Mouse (Mus musculus) C2C12 (cell line): ENCODE data around the gene Foxa3.

ENCODE experiments used
- CTCF ChIP-seq: IDR thresholded peaks from one replicate; pipeline ENCODE4 v1.5.1; 2011; ENCODE audit not compliant: control insufficient read depth, insufficient read depth, insufficient read length
- MYOD1 ChIP-seq: IDR thresholded peaks from one replicate; pipeline ENCODE4 v1.6.1; 2011; ENCODE audit warnings: low read depth; ENCODE audit not compliant: control insufficient read depth, insufficient read length
- USF1 ChIP-seq: IDR thresholded peaks from one replicate; pipeline ENCODE4 v1.6.1; 2011; ENCODE audit warnings: low read depth, mild to moderate bottlenecking, control low read depth, moderate library complexity

DNA sequence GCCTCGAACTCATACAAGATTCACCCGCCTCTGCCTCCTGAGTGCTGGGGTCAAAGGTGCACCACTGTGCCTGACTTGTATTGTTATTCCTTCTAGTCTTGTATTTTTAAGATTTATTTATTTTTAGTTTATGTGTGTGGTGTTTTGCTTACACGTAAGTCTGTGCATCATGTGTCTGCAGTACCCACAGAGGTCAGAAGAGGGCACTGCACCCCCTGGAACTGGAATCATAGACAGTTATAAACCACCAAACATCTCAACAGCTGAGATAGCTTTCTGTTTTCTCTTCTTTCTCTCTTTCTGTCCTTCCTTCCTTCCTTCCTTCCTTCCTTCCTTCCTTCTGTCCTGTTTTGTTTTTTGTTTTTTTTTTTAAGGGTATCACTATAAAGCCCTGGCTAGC lies 52.4 kb downstream of the Foxa3 start:
- TF ChIP-seq CTCF = no peak
- TF ChIP-seq USF1 = no peak
- TF ChIP-seq MYOD1 = no peak
